Mouse (Mus musculus): ENCODE results near the gene Fahd2a.

Gene Fahd2a

GRCm38 (mm10) chr2:127433487-127434295, 10.7 kb downstream of the Fahd2a start:
- no peak for DNase-seq (ENCODE audit: low spot score in 2 of 2)

- DNase-seq (ENCODE audit: low spot score in 2 of 2) = peak; percentile 60 to 76
These were observed 14.1 kb downstream of the Fahd2a start for GRCm38 (mm10) chr2:127430238-127430637.

- no peak for DNase-seq (ENCODE audit: low spot score in 2 of 2)
These were observed 19.4 kb downstream of the Fahd2a start, which contains the start of gene Gpat2 for GRCm38 (mm10) chr2:127424977-127425376. Gpat2 (plus strand) TSS chr2:127425199.

GRCm38 (mm10) chr2:127418266-127418970, 25.9 kb downstream of the Fahd2a start:
- no peak for DNase-seq (ENCODE audit: low spot score in 2 of 2)

- no peak for DNase-seq (ENCODE audit: low spot score in 2 of 2)
These were observed 27.7 kb downstream of the Fahd2a start for GRCm38 (mm10) chr2:127416706-127417105.

GRCm38 (mm10) chr2:127415806-127416205, 28.6 kb downstream of the Fahd2a start:
- DNase-seq (ENCODE audit: low spot score in 2 of 2) = no peak

- no peak for DNase-seq (ENCODE audit: low spot score in 2 of 2)
These were observed 33.2 kb downstream of the Fahd2a start for GRCm38 (mm10) chr2:127411126-127411525.

GRCm38 (mm10) chr2:127398738-127399137, 45.6 kb downstream of the Fahd2a start:
- DNase-seq (ENCODE audit: low spot score in 2 of 2) = no peak

- DNase-seq (ENCODE audit: low spot score in 2 of 2) = no peak
These were observed 49.7 kb downstream of the Fahd2a start for GRCm38 (mm10) chr2:127394606-127395161.

GRCm38 (mm10) chr2:127391323-127391722, 53.0 kb downstream of the Fahd2a start:
- DNase-seq (ENCODE audit: low spot score in 2 of 2) = no peak

GRCm38 (mm10) chr2:127390846-127391245, 53.5 kb downstream of the Fahd2a start:
- no peak for DNase-seq (ENCODE audit: low spot score in 2 of 2)

GRCm38 (mm10) chr2:127390352-127390751, 54.0 kb downstream of the Fahd2a start:
- DNase-seq (ENCODE audit: low spot score in 2 of 2) = no peak

- no peak for DNase-seq (ENCODE audit: low spot score in 2 of 2)
These were observed 56.8 kb downstream of the Fahd2a start for GRCm38 (mm10) chr2:127387521-127387920.
